Mouse (Mus musculus): Measurements from ENCODE around the gene Nfic.

The Nfic gene

GRCm38 (mm10) chr10:81429092-81429491 lies 26.3 kb downstream of the Nfic start:
- peak in 1 of 2 experiments; percentile 28 for DNase-seq

DNA sequence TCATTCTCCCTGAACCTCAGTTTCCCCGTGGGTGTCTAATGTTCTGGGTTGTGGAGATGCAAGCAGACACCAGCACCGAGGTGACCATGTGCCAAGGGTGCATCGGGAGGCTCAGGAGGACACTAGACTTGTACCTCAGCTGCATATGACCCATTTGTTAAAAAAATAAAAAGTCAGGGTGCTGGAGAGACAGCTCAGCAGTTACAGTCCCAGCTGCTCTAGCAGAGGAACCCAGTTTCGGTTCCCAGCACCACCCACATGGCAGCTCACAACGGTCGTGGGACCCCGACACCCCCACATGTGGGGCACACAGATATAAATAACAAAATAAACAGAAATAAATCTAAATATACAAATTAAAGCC lies 26.9 kb downstream of the Nfic start:
- DNase-seq = no peak

- DNase-seq = no peak
Observed at GRCm38 (mm10) chr10:81427804-81428506, 27.5 kb downstream of the Nfic start.

GRCm38 (mm10) chr10:81427327-81427726 lies 28.1 kb downstream of the Nfic start:
- no peak for DNase-seq

- peak in 1 of 2 experiments; percentile 27 for DNase-seq
Observed at GRCm38 (mm10) chr10:81426897-81427296, 28.5 kb downstream of the Nfic start.

- DNase-seq = no peak
Observed at GRCm38 (mm10) chr10:81426081-81426671, 29.3 kb downstream of the Nfic start.

- DNase-seq = no peak
Observed at GRCm38 (mm10) chr10:81425236-81425850, 30.1 kb downstream of the Nfic start.

- no peak for DNase-seq
Observed at GRCm38 (mm10) chr10:81424246-81425051, 31.0 kb downstream of the Nfic start.

- no peak for DNase-seq
Observed at GRCm38 (mm10) chr10:81423476-81424245, 31.8 kb downstream of the Nfic start.

DNA sequence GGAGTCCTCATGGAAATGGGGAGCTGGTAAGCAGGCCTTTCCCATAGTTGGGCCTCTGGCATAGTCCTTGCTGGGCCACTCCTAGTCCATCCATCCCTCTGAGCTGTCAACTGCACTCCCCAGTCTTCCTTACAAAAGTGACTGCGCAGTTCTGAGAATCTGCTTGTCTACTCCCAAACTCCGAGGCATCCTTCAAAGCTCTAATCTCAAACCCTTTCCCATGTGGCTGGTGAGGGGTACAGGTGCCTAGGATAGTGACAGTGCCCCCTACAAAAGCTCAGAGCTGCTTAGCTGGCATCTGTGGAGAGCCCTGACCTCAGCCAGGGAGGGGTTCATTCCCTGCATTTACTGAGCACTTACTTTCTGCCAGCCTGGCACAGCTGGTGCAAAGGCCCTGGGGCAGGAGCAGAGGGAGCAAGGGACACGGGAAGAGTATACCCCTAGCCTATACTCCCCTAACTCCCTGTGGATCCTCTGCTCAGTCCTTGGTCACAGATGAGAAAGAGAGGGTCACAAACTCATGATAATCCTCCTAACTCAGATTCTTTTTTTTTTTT lies 32.7 kb downstream of the Nfic start:
- DNase-seq = no peak

GRCm38 (mm10) chr10:81422191-81422590 lies 33.2 kb downstream of the Nfic start:
- DNase-seq = no peak

DNA sequence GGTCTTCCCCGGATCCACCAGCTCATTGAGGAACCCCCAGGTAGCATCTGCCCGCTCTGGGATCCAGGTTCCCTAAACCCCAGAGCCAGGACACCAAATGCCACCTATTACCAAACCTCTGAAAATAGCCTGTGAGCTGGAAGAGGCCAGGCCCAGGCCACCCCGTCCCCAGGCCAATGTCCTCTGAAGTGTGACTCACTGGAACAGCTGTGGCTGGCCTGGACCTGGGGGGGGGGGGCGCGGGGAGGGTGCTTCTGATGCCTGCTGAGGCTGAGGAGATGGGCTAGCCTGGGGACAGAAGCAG lies 33.7 kb downstream of the Nfic start:
- DNase-seq = no peak

- DNase-seq = no peak
Observed at GRCm38 (mm10) chr10:81421041-81421796, 34.2 kb downstream of the Nfic start.

DNA sequence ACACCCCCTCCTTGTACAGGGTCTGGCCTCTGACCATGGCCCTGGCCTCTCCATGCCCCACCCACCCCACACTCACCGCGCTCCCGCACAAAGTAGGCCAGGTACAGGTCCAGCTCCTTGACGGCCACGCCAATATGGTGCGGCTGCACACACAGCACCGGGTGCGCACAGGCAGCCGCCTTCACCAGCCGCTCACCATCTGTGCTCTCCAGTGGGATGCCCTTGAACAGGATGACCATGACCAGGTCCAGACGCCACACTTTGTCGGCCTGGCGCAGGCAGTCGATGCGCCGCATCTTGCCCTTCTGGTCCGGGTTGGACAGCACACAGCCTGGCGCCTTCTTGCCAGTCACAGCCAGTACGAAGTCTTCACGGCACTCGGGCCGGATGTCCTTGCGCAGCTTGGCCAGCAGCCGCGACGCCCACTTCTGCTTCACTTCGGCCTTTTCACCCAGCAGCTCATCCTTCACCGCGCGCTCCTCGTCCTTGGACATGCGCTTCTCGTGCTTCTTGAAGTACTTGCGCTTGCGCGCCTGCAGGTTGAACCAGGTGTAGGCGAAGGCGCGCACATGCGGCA lies 35.2 kb downstream of the Nfic start:
- DNase-seq = no peak

DNA sequence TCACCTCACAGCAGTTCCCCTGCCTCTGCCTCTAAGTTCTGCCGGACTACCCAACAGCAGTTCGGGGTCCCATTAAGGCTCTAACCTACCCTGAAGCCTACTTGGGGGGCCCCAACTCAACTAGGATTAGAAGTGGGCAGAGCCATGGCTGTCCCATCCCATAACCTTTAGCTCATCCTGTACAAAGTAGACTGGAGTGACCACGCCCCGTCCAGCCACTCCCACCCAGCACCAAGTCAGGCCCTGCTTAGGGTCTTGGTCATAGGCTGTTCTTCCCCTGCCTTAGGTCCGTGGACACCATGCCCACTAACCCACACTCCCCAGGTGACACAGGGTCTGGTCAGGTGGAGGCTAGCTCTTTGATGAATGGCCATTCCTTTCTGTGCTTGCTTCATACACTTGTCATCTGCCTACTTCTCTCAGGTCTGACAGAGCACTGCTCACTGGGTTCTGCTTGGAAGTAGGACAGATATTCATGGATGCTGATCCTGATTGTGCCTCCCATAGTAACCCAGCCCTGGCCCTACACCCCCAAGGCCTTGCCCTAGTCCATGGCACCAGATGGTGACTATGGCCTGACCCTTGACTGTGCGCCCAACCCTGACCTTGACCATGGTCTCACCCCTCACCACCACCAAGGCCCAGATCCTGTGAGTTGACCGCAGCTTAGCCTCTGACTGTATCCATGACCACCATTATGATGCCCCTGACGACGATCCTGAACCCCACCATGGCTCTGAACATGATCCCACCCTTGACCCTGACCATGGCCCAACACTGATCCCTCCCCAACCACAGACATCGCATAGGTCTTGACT lies 36.1 kb downstream of the Nfic start:
- DNase-seq = no peak

- no peak for DNase-seq
Observed at GRCm38 (mm10) chr10:81418216-81419070, 37.0 kb downstream of the Nfic start.

DNA sequence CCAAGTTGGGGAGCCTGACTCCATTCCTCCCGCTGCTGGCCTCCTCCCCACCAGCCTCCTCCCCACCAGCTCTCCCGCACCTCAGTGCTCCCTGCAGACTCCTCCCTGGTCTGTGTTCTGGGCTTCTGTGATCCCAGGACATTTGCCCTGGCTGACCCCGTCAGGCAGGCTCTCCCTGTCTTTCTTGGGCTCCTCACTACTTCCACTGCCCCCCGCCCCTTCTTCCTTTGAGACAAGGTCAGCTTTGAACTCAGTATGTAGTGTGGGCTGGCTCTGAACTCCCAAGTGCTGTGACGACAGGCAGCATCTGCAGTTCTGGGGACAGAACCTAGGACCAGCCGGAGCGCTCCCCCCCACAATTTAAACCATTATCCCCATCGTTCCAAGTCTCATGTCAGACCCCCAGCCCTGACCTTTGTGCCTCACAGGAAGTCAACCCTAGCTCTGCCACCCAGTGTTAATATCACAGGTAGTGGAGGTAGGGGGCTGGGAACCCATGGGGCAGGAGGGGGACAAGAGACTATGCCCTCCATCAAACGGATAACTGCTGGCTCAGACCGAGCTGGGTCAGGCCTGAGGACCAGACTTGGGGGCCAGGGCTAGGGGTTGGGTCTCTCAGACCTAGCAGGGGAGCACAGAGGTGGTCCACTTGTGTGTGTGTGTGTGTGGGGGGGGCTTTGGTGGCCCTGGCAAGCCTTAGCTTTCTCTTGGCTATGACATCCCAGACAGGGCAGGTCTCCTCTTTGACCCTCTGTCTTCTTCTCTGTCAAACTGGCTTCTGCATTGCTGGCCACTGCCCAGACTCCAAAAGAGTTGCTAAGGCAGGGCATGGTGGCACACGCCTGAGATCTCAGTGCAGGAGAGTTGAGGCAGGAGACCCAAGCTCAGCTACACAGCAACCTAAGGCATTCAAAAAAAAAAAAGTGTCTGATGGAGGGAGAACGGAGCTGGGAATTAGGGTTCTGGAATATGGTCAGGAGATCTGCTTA lies 37.9 kb downstream of the Nfic start:
- DNase-seq = no peak

GRCm38 (mm10) chr10:81416581-81417226 lies 38.7 kb downstream of the Nfic start:
- DNase-seq = no peak

Measured in B cell, adult 2 months (primary cell).